Mouse (Mus musculus) small intestine, adult 2 months (tissue): Measurements from ENCODE around the gene Slc24a4. TPM values are rescaled to one million over a fixed set of nuclear protein-coding genes. Genes with fewer than 3 reads are reported as not detected.
"Not testable (repeated sequence)": the region's sequence is repeated elsewhere in the genome, so short reads cannot be mapped to it uniquely, and the experiment has no call there.

Experiments
- H3K27ac ChIP-seq: fragments of 200-500 bp; 2 replicates; pipeline ENCODE4 v1.5.1; 2012; ENCODE audit warnings: low read depth, low read length, control low read depth, inconsistent platforms; ENCODE audit not compliant: insufficient read depth
- H3K27me3 ChIP-seq: fragments of 200-500 bp; 2 replicates; pipeline ENCODE4 v1.6.1; 2012; ENCODE audit warnings: mild to moderate bottlenecking, moderate library complexity, low read length, inconsistent platforms; ENCODE audit not compliant: control insufficient read depth, insufficient read depth
- H3K36me3 ChIP-seq: fragments of 200-500 bp; 2 replicates; pipeline ENCODE4 v1.6.1; 2012; ENCODE audit warnings: mild to moderate bottlenecking, low read length, control low read depth, inconsistent platforms; ENCODE audit not compliant: control insufficient read depth, insufficient read depth
- H3K4me1 ChIP-seq: fragments of 200-500 bp; 2 replicates; pipeline ENCODE4 v1.6.1; 2012; ENCODE audit warnings: low read length, inconsistent platforms, mixed read lengths; ENCODE audit not compliant: control insufficient read depth, insufficient read depth, insufficient read length
- H3K4me3 ChIP-seq: fragments of 200-500 bp; 2 replicates; pipeline ENCODE4 v1.5.1; 2012; ENCODE audit warnings: low read depth, mild to moderate bottlenecking, control low read depth, inconsistent platforms, low read length, moderate library complexity
- CTCF ChIP-seq: fragments of 200-500 bp; IDR thresholded peaks from 2 replicates; pipeline ENCODE4 v1.5.1; 2012; ENCODE audit warnings: low read depth, mild to moderate bottlenecking, control low read depth, inconsistent platforms, low read length, moderate library complexity, mixed read lengths; ENCODE audit not compliant: insufficient replicate concordance, insufficient read length; ENCODE audit errors: extremely low read depth
- POLR2A ChIP-seq: fragments of 200-500 bp; IDR thresholded peaks from 2 replicates; pipeline ENCODE4 v1.6.1; 2012; ENCODE audit warnings: low read depth, mild to moderate bottlenecking, control low read depth, inconsistent platforms, low read length, moderate library complexity
- WGBS: fragments of 180-500 bp; shearing (Covaris S2); methylation state at CpG from one replicate; pipeline ENCODE4 v1.1.7; 2018; 5-methylcytosine and 5-hydroxymethylcytosine counted together
- polyA plus RNA-seq: library from polyadenylated mRNA; depleted of rRNA; stranded (reverse); fragments of >200 nt; gene quantifications from 2 replicates; pipeline ENCODE4 v1.2.3, GENCODE M21; 2012

Slc24a4 gene
- polyA plus RNA-seq, 1 experiment, result not detected

- Histone ChIP-seq H3K27me3 (no peaks in the 10 kb centered on the region), H3K27ac (no peak overlapping the region), H3K36me3 (no peaks in the 10 kb centered on the region), H3K4me1 (no peaks in the 10 kb centered on the region), H3K4me3 (no peak overlapping the region)
- TF ChIP-seq POLR2A (no peak), CTCF (no peak)
- 67% methylated on average over 4 of the region's 4 CpGs for WGBS
Observed at GRCm38 (mm10) chr12:102201516-102201915, 73.0 kb downstream of the Slc24a4 start.

GRCm38 (mm10) chr12:102202901-102203300, 74.4 kb downstream of the Slc24a4 start:
- no peak overlapping the region for H3K4me3 ChIP-seq
- 59% methylated on average over 9 of the region's 9 CpGs for WGBS
- H3K27ac ChIP-seq, result no peak overlapping the region
- TF ChIP-seq CTCF, result no peak
- TF ChIP-seq POLR2A, result no peak
- no peaks in the 10 kb centered on the region for H3K27me3 ChIP-seq
- no peaks in the 10 kb centered on the region for H3K4me1 ChIP-seq
- no peaks in the 10 kb centered on the region for H3K36me3 ChIP-seq

GRCm38 (mm10) chr12:102206471-102206870, 77.9 kb downstream of the Slc24a4 start:
- Histone ChIP-seq H3K36me3 (no peaks in the 10 kb centered on the region), H3K4me1 (no peaks in the 10 kb centered on the region), H3K27ac (no peak overlapping the region), H3K4me3 (no peak overlapping the region), H3K27me3 (no peaks in the 10 kb centered on the region)
- TF ChIP-seq CTCF (no peak), POLR2A (no peak)
- 61% methylated on average over 1 of the region's 1 CpGs for WGBS

- Histone ChIP-seq H3K4me3 (no peak overlapping the region), H3K36me3 (no peaks in the 10 kb centered on the region), H3K4me1 (no peaks in the 10 kb centered on the region), H3K27me3 (no peaks in the 10 kb centered on the region), H3K27ac (no peak overlapping the region)
- TF ChIP-seq CTCF, result no peak
- no peak for TF ChIP-seq POLR2A
- 91% methylated on average over 7 of the region's 7 CpGs for WGBS
Observed at GRCm38 (mm10) chr12:102207245-102207644, 78.7 kb downstream of the Slc24a4 start.

GRCm38 (mm10) chr12:102210801-102211200, 82.3 kb downstream of the Slc24a4 start:
- Histone ChIP-seq H3K27me3 (no peaks in the 10 kb centered on the region), H3K4me3 (no peak overlapping the region), H3K27ac (no peak overlapping the region), H3K36me3 (no peaks in the 10 kb centered on the region), H3K4me1 (no peaks in the 10 kb centered on the region)
- no peak for TF ChIP-seq CTCF
- no peak for TF ChIP-seq POLR2A
- WGBS, result 50% methylated on average over 2 of the region's 2 CpGs

GRCm38 (mm10) chr12:102223404-102223803, 94.9 kb downstream of the Slc24a4 start:
- 89% methylated on average over 6 of the region's 6 CpGs for WGBS
- H3K36me3 ChIP-seq, result no peaks in the 10 kb centered on the region
- no peaks in the 10 kb centered on the region for H3K4me1 ChIP-seq
- TF ChIP-seq CTCF (no peak), POLR2A (no peak)
- no peaks in the 10 kb centered on the region for H3K27me3 ChIP-seq
- H3K4me3 ChIP-seq, result no peak overlapping the region
- no peak overlapping the region for H3K27ac ChIP-seq

- 77% methylated on average over 2 of the region's 2 CpGs for WGBS
- not testable (repeated sequence) for H3K27me3 ChIP-seq
Observed at GRCm38 (mm10) chr12:102224112-102224511, 95.6 kb downstream of the Slc24a4 start.

GRCm38 (mm10) chr12:102225165-102225564, 96.6 kb downstream of the Slc24a4 start:
- Histone ChIP-seq H3K27me3 (no peaks in the 10 kb centered on the region), H3K4me1 (no peaks in the 10 kb centered on the region), H3K4me3 (no peak overlapping the region), H3K36me3 (no peaks in the 10 kb centered on the region), H3K27ac (no peak overlapping the region)
- WGBS, result 24% methylated on average over 3 of the region's 3 CpGs
- TF ChIP-seq CTCF, result no peak
- TF ChIP-seq POLR2A, result no peak

More at GRCm38 (mm10) chr12:102224112-102224511, 95.6 kb downstream of the Slc24a4 start:
- not testable (repeated sequence) for H3K27ac ChIP-seq, H3K4me3 ChIP-seq, H3K4me1 ChIP-seq, H3K36me3 ChIP-seq
